ENCODE assay signal across 25 mouse cellular contexts in the genomic region with DNA sequence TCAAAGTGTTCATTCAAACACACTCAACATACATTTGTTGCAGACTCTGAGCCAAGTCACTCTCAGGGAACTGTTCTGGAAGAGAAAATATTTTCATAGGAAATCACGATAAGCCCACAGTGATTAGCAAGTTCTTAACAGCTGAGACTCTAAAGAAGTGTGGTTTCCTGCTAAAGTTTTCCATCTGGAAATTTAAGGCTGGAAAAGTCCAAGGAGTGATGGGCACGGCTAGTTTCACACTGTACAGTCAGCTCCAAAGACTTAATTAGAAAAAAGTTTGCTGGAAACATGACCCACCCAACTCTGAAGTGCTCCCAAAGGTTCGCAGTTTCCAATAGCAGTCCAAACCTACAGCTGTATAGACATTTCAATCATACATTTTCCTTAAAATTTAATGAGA.
A peak's percentile ranks its signal among the peaks of the same experiment; 100 is the strongest.
DNase-seq lines count a peak whose midpoint lies in the region; ATAC-seq lines count a peak whose summit lies in the region.
"Had no signal": no experiment of that assay in that cellular context is flagged by ENCODE, and none has a peak within 500 bp of the region (broad histone marks: within the 10 kb centered on the region; RNA-seq: fewer than 3 reads in every experiment).

No protein-coding gene starts in this region.

- ATAC-seq in heart, embryonic 12.5 days (ENCODE audit: insufficient number of reproducible peaks, low FRiP score): peak; percentile 72
- ATAC-seq in heart, embryonic 15.5 days (replicated peaks; ENCODE audit: insufficient number of reproducible peaks, insufficient read depth, low FRiP score, low read depth): peak; percentile 50; the same call in 1 of the 2 replicates
- peak; percentile 71; the same call in 1 of the 2 replicates for ATAC-seq in limb, embryonic 12.5 days (ENCODE audit: insufficient number of reproducible peaks, insufficient read depth, low FRiP score, low TSS enrichment, low read depth)
- ATAC-seq in limb, embryonic 15.5 days (ENCODE audit: insufficient number of reproducible peaks, low FRiP score, low TSS enrichment, low read depth): peak; percentile 84
- ATAC-seq: CD4-positive, CD25-positive, alpha-beta regulatory T cell, adult 4 months; forebrain, embryonic 13.5 days; forebrain, embryonic 16.5 days; hindbrain, postnatal 0 days; inflammation-experienced regulatory T-cells, adult 6 months; intestine, postnatal 0 days had no signal

- H3K4me2 ChIP-seq in heart, embryonic 12.5 days: no peak overlapping the region
- no peak overlapping the region for H3K4me2 ChIP-seq in heart, embryonic 15.5 days
- H3K4me2 ChIP-seq in limb, embryonic 12.5 days: no peak overlapping the region
- H3K4me2 ChIP-seq in limb, embryonic 15.5 days: no peak overlapping the region
- H3K4me2 ChIP-seq: embryonic facial prominence, embryonic 13.5 days; forebrain, embryonic 13.5 days; hindbrain, embryonic 14.5 days had no signal

- H3K27ac ChIP-seq in heart, embryonic 12.5 days (ENCODE audit: poor library complexity, severe bottlenecking): no peak overlapping the region
- no peak overlapping the region for H3K27ac ChIP-seq in heart, embryonic 15.5 days
- no peak overlapping the region for H3K27ac ChIP-seq in limb, embryonic 12.5 days
- no peak overlapping the region for H3K27ac ChIP-seq in limb, embryonic 10.5 days
- no peak overlapping the region for H3K27ac ChIP-seq in limb, embryonic 15.5 days
- H3K27ac ChIP-seq in midbrain, embryonic 10.5 days (replicated peaks): no peak overlapping the region
- H3K27ac ChIP-seq: embryonic facial prominence, embryonic 13.5 days; forebrain, embryonic 10.5 days; forebrain, embryonic 13.5 days; hindbrain, embryonic 14.5 days; hindbrain, postnatal 0 days had no signal

- 0 out of 2 replicates have a peak, but pooled peaks cover 4% of the 10 kb centered on the region for H3K4me1 ChIP-seq in heart, embryonic 12.5 days (replicated peaks)
- no peaks in the 10 kb centered on the region for H3K4me1 ChIP-seq in heart, embryonic 15.5 days (replicated peaks)
- H3K4me1 ChIP-seq in limb, embryonic 12.5 days (replicated peaks): no peaks in the 10 kb centered on the region; the same call in 1 of the 2 replicates
- no peaks in the 10 kb centered on the region for H3K4me1 ChIP-seq in limb, embryonic 10.5 days
- peaks cover 5% of the 10 kb centered on the region; the same call in 1 of the 2 replicates for H3K4me1 ChIP-seq in limb, embryonic 15.5 days
- H3K4me1 ChIP-seq in midbrain, embryonic 10.5 days: no peaks in the 10 kb centered on the region
- H3K4me1 ChIP-seq: embryonic facial prominence, embryonic 13.5 days; forebrain, embryonic 10.5 days; forebrain, embryonic 13.5 days had no signal

- H3K9ac ChIP-seq in heart, embryonic 12.5 days: no peak overlapping the region
- H3K9ac ChIP-seq in heart, embryonic 15.5 days: no peak overlapping the region
- H3K9ac ChIP-seq in limb, embryonic 12.5 days (replicated peaks): no peak overlapping the region
- no peak overlapping the region for H3K9ac ChIP-seq in limb, embryonic 15.5 days
- H3K9ac ChIP-seq: embryonic facial prominence, embryonic 13.5 days; forebrain, embryonic 13.5 days; hindbrain, embryonic 14.5 days had no signal

- H3K27me3 ChIP-seq in heart, embryonic 12.5 days (replicated peaks): no peaks in the 10 kb centered on the region
- H3K27me3 ChIP-seq in heart, embryonic 15.5 days: no peaks in the 10 kb centered on the region
- H3K27me3 ChIP-seq in limb, embryonic 12.5 days: no peaks in the 10 kb centered on the region
- H3K27me3 ChIP-seq in limb, embryonic 10.5 days (ENCODE audit: low read depth, poor library complexity, severe bottlenecking): no peaks in the 10 kb centered on the region
- H3K27me3 ChIP-seq in limb, embryonic 15.5 days: no peaks in the 10 kb centered on the region
- H3K27me3 ChIP-seq in midbrain, embryonic 10.5 days (ENCODE audit: low read depth, poor library complexity, severe bottlenecking): no peaks in the 10 kb centered on the region
- H3K27me3 ChIP-seq: embryonic facial prominence, embryonic 13.5 days; forebrain, embryonic 13.5 days had no signal

- H3K36me3 ChIP-seq in heart, embryonic 12.5 days: no peaks in the 10 kb centered on the region
- H3K36me3 ChIP-seq in heart, embryonic 15.5 days: no peaks in the 10 kb centered on the region
- no peaks in the 10 kb centered on the region for H3K36me3 ChIP-seq in limb, embryonic 12.5 days
- H3K36me3 ChIP-seq in limb, embryonic 10.5 days: no peaks in the 10 kb centered on the region
- no peaks in the 10 kb centered on the region for H3K36me3 ChIP-seq in limb, embryonic 15.5 days
- H3K36me3 ChIP-seq in midbrain, embryonic 10.5 days: no peaks in the 10 kb centered on the region
- H3K36me3 ChIP-seq: embryonic facial prominence, embryonic 13.5 days; forebrain, embryonic 10.5 days had no signal

- no peak overlapping the region for H3K4me3 ChIP-seq in heart, embryonic 12.5 days
- H3K4me3 ChIP-seq in heart, embryonic 15.5 days: no peak overlapping the region
- no peak overlapping the region for H3K4me3 ChIP-seq in limb, embryonic 12.5 days (replicated peaks)
- H3K4me3 ChIP-seq in limb, embryonic 10.5 days: no peak overlapping the region
- no peak overlapping the region for H3K4me3 ChIP-seq in limb, embryonic 15.5 days
- no peak overlapping the region for H3K4me3 ChIP-seq in midbrain, embryonic 10.5 days
- H3K4me3 ChIP-seq: embryonic facial prominence, embryonic 13.5 days; forebrain, embryonic 10.5 days; forebrain, embryonic 13.5 days had no signal

- WGBS in heart, embryonic 12.5 days: 42% methylated on average over 3 of the region's 3 CpGs
- 43% methylated on average over 3 of the region's 3 CpGs for WGBS in heart, embryonic 15.5 days
- 54% methylated on average over 3 of the region's 3 CpGs for WGBS in limb, embryonic 12.5 days
- WGBS in limb, embryonic 10.5 days: 86% methylated on average over 3 of the region's 3 CpGs
- whole genome bisulfite sequencing in limb, embryonic 15.5 days: 31% methylated on average over 3 of the region's 3 CpGs
- WGBS in midbrain, embryonic 10.5 days: 85% methylated on average over 3 of the region's 3 CpGs

- no peaks in the 10 kb centered on the region for H3K9me3 ChIP-seq in heart, embryonic 12.5 days (replicated peaks)
- H3K9me3 ChIP-seq in heart, embryonic 15.5 days (replicated peaks): no peaks in the 10 kb centered on the region
- H3K9me3 ChIP-seq in limb, embryonic 12.5 days: no peaks in the 10 kb centered on the region
- H3K9me3 ChIP-seq in limb, embryonic 10.5 days (replicated peaks): no peaks in the 10 kb centered on the region
- no peaks in the 10 kb centered on the region for H3K9me3 ChIP-seq in limb, embryonic 15.5 days
- no peaks in the 10 kb centered on the region for H3K9me3 ChIP-seq in midbrain, embryonic 10.5 days (replicated peaks)
- H3K9me3 ChIP-seq: embryonic facial prominence, embryonic 13.5 days; forebrain, embryonic 10.5 days; forebrain, embryonic 13.5 days had no signal

- DNase-seq in heart, postnatal 4 days: no peak
- no peak for DNase-seq in heart, adult 18-20 months
- no peak for DNase-seq in limb, embryonic 10.5 days (ENCODE audit: low spot score)
- no peak for DNase-seq in midbrain, embryonic 10.5 days (ENCODE audit: low spot score)
- DNase-seq: adrenal gland, adult 2 months; adrenal gland, postnatal 14 days; cerebellum, adult 11 months; cerebellum, adult 2 months; cerebellum, adult 9-11 months; cerebellum, postnatal 25 days; gastrocnemius, postnatal 10 days; gastrocnemius, postnatal 36 days had no signal
